Mouse (Mus musculus): ENCODE results near the gene Psmc1.

Psmc1 gene

DNA sequence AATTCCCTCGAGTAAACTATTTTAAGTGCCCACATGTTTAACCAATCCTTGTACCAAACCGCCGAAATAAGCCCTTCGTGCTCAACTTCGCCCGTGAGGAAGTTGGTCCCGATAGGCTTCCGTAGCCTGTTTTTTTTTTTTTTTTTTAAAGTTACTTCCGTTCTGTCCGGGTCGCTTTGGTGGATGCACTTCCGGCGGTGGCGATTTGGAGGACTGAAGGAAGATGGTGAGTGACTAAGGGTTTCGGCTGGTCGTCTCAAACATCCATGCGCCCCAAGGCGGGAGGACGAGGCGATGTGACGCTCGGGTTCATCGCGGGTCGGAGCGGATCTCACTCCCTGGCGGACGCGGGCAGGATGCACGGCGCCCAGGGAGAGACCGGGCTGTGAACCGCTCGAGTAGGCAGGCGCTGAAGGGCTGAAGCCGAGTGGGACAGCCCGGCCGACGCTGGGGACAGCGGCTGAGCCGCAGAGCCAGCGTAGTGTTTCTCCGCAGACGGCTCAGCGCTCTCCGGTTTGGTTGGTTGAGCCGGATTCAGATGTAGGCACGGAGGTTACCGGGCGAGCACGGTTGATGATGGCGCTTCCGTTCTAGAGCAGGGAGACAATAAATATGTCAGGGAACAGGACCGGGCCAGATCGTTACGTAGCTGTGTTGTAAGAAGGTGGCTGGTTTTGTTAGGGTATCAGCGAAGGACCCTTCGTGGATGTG is at the start of gene Psmc1:
Psmc1 (plus strand) TSS at position 169 of the 711 bp plus-strand sequence.
- peak; percentile 46 for DNase-seq (ENCODE audit: extremely low read depth, low read depth, low spot score)

DNA sequence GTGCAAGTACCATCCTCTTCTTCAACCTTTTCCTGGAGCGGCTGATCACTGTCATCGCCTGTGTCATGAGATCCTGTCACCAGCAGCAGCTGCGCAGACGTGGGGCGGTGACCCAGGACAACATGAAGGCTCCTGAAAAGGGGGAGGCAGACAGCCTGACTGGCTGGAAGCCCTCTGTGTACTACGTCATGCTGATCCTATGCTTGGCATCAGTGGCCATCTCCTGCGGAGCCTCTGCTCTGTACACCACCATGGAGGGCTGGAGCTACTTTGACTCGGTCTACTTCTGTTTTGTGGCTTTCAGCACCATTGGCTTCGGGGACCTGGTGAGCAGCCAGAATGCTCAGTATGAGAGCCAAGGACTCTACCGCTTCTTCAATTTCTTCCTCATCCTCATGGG is 48.9 kb upstream of the Psmc1 start:
- no peak for DNase-seq (ENCODE audit: extremely low read depth, low read depth, low spot score)

DNA sequence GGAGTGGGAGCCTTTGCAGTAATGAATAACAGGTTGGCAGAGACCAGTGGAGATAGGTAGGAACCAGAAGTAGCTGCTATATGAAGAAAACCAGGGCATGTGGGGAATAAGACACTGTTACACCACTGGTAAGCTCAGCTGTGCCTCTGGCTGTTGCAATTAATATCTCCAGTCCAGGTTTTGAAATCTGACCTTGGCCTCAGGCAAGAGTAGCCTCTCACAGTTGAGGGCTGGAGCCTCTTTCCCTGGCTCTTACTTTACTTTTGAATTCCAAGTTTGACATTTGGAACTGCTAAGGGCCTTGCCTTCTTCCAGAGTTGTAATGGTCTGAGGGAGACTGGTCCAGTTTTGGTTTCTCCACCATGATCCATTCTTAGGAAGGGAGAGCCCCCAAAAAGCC is 48.1 kb upstream of the Psmc1 start:
- DNase-seq (ENCODE audit: extremely low read depth, low read depth, low spot score): no peak

DNA sequence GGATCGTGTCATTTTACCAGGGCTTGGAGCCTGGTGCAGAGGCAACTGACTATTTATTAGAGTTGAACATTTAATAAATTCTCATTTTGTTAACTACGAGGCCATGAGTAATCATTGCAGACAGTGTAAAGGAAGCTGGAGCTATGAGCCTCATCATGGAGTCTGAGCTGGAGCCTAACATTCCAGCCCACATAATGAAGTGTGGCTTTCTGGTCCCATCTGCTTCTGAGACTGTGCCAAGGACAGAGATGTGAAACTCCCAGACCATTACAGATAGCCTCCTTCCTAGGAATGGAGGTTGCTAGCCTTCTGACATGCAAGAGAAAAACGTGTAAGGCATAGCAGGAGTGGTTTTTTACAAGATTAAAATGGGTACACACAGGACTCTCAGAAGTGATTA is 47.4 kb upstream of the Psmc1 start:
- DNase-seq (ENCODE audit: extremely low read depth, low read depth, low spot score): no peak

DNA sequence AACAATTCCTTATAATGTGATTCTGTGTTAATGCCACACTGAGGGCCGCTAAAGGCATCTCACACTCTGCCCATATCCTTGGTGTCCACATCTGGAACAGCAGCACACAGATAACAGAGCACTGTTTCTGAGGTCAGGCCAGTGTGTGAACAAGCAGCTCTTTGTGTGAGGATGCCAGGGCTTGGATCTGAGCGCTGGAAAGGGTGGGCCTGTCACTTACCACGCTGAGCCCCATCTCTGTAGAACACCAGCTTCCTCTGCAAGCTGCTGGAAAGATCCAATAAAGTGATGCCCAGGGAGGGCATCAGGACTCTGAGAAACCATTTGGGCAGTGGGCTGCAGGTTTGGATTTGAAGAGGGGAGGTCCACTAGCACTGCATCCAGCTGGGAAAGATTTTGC is 44.8 kb upstream of the Psmc1 start:
- no peak for DNase-seq (ENCODE audit: extremely low read depth, low read depth, low spot score)

DNA sequence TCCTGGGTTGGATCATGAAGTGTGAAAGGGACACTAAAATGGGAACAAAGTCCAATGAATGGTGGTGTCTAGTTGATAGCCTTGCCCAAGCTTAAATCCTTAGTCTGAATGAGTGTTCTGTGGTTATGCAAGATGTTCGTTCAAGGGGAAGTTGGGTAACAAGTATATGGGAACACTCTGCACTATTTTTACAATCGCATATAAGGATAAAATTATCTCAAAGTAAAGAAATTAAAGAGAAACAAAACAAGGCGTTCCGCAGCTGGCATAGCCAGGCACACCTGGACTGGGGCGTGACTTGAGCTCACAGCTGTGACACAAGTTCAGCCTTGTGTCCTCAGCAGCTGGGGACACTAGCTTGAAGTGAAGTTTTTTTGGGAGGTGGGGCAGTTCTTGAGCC is 42.5 kb upstream of the Psmc1 start:
- peak; percentile 39 for DNase-seq (ENCODE audit: extremely low read depth, low read depth, low spot score)

DNA sequence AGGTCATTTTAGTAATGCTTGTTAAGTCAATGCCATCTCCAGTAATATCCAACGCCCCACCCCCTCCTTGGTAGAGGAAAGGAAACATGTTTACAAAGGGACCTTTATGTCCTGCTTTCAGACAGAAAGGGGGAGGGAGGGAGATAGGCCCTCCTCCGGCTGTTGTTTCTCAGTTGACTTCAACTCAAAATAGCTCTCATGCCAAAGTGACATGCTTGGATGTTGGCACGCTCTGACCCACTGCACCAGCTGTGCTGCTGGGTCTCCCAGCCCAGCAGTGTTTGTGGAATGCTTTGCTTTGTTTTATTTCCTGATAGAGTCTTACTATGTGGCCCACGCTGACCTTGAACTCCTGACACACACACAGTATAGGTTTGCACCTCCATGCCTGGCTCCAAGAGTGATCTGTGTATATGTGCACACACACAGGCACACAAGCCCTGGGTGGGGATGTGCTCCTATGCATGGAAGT is 36.7 kb upstream of the Psmc1 start:
- DNase-seq (ENCODE audit: extremely low read depth, low read depth, low spot score): no peak

DNA sequence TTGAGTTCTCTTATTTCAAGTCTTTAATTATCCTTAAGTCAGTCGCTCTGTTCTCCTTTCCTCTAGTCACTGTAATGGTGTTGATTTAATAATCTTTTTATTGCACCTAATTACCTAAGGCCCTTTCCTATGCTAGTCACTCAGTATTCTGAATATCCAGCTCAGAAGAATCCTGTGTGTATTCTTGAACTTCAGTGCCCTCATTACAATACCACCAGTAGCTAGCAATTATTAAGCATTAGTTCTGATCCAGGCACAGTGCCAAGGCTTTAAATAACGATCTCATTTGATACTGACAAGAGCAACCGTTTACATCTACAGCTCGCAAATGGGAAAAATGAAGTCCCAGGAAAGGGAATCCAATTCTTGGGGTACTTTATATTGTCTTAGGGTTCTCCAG is 34.2 kb upstream of the Psmc1 start:
- no peak for DNase-seq (ENCODE audit: extremely low read depth, low read depth, low spot score)

DNA sequence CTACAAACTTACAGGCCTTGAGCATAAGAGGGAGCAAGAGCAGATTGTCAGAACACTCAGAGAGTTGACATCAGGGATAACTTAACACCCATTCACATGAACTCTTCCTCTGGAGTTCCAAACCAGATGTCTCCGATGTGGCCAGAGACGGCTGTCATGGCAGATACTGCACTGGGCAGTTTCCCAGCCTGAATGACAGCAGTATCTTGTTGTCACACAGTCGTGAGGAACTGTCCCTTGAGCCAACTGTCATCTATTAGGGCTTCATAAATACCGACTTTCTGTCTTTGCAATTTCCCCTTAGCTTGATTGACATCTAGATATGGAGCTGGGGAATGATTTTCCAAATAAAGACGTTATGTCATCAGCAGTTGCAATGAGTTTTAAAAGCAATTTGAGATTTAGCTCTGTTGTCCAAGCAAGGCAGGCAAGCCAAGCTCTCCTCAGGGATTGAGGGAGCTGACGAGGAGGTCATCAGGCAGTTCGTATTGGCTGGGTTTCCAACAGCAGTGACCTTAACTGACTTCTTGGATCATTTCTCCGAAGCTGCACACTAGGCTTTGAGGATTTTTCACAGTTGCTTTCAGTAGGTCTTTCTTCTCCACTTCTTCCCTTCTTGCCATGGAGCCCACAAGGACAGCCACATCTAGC is 30.2 kb upstream of the Psmc1 start:
- DNase-seq (ENCODE audit: extremely low read depth, low read depth, low spot score): no peak

DNA sequence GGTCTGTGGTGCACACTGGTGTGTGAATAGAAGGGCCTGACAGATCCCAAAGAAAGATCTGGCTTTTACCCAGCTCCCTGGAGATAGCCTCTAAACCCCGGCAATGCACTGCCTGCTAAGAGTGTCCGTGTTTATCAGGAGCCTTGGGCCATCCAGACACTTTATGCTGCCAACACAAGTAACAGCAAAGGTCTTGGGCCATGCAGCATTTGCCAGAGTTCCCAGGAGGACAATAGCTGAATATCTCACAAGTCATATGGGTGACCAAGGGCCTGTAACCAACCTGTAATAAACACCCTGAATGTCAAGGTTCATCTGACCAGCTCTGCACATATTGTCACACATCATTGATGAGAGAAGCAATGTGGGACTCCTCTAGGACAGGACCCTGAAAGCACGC is 21.9 kb upstream of the Psmc1 start:
- no peak for DNase-seq (ENCODE audit: extremely low read depth, low read depth, low spot score)

DNA sequence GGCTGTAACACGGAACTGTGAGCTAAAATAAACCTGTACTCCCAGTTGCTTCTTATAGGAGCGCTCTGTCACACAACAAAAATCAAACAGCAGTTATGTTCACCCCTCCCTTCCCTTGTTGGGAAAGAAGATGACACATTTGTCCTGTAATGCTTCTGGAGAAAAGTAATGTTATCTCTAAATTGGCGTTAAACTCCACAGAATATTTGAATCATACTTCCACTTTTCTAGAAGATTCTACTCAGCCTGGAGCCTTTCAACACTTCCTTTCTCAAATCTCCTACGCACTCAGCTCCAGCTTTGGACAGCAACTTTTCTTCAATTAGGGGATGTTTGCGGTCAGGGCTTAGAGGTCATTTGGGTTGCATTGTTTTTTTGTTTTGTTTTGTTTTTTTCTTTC is 20.7 kb upstream of the Psmc1 start:
- DNase-seq (ENCODE audit: extremely low read depth, low read depth, low spot score): no peak

DNA sequence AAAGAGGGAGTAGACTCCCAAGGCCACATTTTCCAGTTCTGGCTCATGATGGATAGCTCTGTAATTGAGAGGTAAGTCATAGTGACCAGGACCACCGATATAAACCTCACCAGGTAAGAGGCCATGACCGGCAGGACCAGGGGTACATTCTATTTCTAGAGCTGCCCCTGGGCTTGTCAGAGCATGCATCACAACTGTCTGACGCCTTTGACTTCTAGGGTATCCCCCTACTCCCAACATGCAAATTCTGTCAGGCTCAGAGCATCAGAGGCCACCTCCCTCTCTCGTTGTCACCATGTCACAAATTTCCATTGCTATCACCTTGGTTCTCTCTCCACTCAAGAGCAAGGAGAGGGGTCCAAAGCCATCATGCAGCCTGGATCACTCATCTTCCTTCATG is 19.2 kb upstream of the Psmc1 start:
- no peak for DNase-seq (ENCODE audit: extremely low read depth, low read depth, low spot score)

DNA sequence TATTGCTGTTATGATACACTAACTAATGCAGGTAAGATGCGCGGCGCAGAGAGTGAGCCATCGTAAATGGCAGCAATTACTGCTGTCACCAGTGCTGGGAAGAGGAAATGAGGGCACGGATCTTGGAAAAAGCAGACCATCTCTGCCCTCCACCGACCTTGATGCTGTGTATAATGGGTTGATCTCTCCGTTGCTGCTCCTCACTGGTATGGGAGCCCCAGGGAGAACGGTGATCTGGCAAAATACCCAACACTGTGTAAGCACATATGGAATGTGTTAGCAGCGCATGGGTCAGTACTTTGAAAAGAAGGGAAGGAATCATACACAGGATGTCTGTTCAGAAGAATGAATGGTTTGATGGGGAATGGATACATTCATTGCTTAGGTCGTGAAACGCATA is 16.9 kb upstream of the Psmc1 start:
- no peak for DNase-seq (ENCODE audit: extremely low read depth, low read depth, low spot score)

DNA sequence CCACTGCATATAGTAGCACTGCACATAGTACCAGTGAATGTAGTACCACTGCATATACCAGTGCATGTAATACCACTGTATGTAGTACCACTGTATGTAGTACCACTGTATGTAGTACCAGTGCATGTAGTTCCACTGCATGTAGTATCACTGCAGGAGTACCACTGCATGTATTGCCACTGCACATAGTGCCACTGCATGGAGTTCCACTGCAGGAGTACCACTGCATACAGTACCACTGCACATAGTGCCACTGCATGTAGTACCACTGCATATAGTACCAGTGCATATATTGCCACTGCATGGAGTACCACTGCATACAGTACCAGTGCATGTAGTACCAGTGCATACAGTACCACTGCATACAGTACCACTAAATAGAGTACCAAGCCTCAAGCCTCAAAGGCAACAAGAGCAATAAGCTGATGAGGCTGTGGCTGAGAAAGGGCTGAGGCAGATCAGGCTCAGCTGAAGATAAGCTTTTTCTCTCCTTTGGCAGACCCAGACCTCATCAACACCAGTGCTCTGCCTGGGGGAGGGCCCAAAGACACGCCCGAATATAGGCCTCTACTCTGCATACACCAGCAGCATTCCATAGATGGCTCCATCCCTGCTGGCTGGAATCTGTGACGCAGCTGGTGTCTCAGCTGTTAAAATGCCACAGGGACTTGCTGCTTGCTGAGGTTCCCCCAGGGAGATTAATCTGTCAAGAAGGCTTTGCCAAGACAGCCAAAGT is 9.8 kb upstream of the Psmc1 start:
- DNase-seq (ENCODE audit: extremely low read depth, low read depth, low spot score): no peak

DNA sequence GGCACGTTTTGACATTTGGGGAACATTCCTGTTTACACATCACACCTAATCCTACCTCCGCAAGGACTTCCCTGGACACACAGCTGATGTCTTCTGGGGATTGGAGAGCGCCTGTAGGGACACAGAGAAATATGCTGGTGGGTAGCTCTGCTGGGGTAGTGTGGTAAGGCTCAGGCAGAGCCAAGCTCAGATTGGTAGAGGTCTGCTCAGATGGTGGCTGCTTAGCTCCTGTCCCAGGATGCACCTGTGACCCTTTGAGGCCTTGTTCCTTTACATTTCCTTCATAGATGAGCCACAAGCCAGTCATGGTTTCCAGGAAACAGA is 9.3 kb upstream of the Psmc1 start:
- no peak for DNase-seq (ENCODE audit: extremely low read depth, low read depth, low spot score)

DNA sequence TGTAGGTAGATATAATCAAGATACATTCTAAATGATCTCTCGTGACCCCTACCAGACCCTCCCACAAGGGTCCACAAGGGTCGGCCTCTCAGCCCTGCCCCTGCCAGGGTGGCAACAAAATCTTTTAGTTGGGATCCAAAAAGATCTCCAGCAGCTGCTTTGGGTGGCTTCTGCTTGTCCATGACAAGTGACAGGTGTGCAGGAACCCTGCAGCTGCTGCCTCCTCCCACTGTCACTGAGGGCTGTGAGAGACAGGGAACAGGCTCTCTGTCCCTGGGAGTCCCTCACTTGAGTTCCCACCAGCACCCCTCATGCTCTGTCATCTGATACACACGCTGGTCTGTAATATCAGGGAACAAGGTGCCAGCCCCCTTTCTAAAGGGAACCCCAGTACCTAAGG is 8.3 kb upstream of the Psmc1 start:
- DNase-seq (ENCODE audit: extremely low read depth, low read depth, low spot score): no peak

DNA sequence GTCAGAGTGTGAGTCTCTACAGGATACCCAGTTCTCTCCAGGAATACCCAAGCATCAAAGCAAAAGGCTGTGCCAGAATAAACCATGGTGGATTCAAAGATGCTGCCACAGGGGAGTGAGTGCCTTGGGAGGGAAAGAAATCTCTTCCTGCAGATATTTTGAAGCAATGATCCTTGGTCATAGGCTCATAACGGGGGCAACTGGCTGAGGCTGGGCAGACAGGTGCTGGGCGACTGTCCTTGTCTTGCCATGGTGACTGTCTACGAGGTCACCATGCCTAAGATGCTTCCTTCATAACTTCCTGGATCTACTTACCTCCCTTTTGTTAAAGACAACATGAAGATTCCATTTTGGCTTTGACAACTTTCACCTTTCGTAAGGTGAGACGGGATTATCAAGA is 5.4 kb upstream of the Psmc1 start:
- DNase-seq (ENCODE audit: extremely low read depth, low read depth, low spot score): no peak

DNA sequence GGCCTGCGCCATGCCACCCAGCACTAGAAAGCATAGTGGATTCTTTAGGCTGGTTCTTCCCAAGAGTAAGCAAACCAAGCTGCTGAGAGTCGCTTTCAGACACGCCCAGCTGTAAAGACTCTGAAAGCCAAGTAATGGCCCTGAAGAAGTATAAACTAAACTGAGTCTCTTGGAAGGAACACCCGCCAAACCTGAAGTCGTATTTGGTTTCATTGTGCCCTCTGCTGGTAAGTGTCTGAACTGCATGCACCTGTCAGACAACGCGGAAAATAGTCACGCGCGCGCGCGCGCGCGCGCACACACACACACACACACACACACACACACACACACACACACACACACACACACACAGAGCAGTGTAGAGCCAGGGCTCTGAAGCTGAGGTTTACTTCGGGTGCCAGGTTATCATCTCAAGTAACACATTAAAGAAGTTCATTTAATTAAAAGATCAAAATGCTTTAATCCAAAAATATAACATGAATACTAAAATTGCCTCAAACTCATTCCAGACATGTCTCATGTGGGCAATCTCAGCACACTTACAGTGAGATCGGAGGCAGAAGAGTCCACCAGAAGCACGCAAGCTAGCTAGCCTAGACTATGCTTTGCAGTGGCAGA is 3.6 kb upstream of the Psmc1 start:
- no peak for DNase-seq (ENCODE audit: extremely low read depth, low read depth, low spot score)

DNA sequence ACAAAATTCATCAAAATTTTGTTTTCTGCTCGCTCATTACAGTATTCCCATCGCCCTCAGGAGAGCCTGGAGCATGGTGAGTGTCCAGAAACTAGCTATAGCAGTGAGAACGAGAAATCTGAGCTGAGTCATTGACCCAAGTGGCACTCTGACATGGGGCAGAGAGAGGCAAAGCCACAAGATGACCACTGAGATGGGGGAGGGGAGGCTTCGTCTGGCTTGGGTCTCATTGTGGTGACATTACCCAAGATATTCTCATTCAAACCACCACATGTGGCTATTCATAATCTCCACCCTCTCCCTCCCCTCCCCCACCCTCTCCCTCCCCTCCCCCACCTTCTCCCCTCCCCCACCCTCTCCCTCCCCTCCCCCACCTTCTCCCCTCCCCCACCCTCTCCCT is 2.5 kb upstream of the Psmc1 start:
- no peak for DNase-seq (ENCODE audit: extremely low read depth, low read depth, low spot score)

DNA sequence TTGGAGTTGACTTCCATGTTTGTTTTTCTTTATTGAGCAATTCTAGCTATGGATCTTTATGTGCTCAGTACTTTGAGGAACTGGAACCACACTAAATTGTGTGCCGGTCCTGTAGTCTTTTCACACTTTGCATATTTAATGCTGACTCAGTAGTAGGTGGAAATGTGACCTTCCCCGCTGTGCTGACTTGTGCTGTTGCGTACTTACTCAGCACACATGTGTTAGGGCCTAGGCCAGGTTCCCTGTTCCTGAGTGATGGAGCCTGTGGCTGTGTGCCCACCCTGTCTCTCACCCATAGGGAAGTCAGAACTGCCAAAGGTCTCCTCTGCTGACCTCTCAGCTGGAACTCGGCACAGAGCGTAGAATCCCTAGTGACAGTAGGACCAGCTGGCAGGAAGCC is 6.0 kb downstream of the Psmc1 start:
- DNase-seq (ENCODE audit: extremely low read depth, low read depth, low spot score): no peak

DNA sequence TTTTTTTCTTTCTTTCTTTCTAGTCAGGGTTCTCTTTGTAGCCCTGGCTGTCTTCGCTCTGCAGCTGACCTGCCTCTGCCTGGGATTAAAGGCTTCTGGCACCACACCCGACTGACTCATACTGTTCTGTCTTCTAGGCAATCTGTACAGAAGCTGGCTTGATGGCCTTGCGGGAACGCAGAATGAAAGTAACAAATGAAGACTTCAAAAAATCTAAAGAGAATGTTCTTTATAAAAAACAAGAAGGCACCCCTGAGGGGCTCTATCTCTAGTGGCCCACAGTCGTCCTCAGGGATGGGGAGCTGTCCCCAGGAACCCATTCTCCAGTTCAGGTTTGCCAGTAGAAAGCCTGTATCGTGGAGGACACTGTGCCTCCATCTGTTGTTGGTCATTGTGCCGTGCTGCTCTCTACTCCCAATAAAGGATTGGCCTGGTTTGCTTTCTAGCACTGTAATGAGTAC is 13.0 kb downstream of the Psmc1 start:
- peak; percentile 23 for DNase-seq (ENCODE audit: extremely low read depth, low read depth, low spot score)

DNA sequence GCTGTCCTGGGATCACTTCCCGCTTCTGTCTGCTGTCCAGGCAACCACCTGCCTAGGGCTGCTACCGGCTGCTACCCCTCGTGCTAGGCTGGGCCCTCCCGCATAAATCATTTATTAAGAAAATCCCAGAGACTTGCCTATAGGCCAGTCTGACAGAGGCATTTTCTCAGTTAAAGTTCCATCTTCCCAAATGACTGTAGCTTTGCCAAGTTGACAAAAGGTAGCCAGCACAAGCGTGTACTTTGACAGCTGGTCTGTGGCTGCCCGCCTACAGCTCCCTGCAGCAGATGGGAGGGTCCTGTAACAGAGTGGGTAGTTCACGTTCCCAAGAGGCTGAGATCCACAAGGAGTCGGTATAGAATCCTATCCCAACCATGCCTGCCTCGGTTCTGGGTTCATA is 13.5 kb downstream of the Psmc1 start:
- no peak for DNase-seq (ENCODE audit: extremely low read depth, low read depth, low spot score)

Measured in fat pad, adult 2 months (tissue).